Mouse (Mus musculus) intestine, embryonic 16.5 days (tissue): ENCODE results near the gene Srd5a1. TPM values are rescaled to one million over a fixed set of nuclear protein-coding genes. Genes with fewer than 3 reads are reported as not detected.
A peak's percentile ranks its signal among the peaks of the same experiment; 100 is the strongest.

Source experiments
- ATAC-seq: fragments of 200-750 bp; cut with Nextera tagmentation; 2 replicates; pipeline ENCODE4 v1.8.0; 2017; ENCODE audit warnings: moderate TSS enrichment, moderate library complexity
- H3K27ac ChIP-seq: fragments of 300-500 bp; sonication (generic); 2 replicates; pipeline ENCODE4 v1.5.1; 2014; ENCODE audit warnings: mild to moderate bottlenecking, low read length
- H3K27me3 ChIP-seq: fragments of 300-500 bp; sonication (generic); replicated peaks from 2 replicates; pipeline ENCODE4 v1.6.1; 2014; ENCODE audit warnings: low read length, control low read depth, mixed read lengths; ENCODE audit not compliant: control insufficient read depth, insufficient read depth
- H3K36me3 ChIP-seq: fragments of 300-500 bp; sonication (generic); 2 replicates; pipeline ENCODE4 v1.6.1; 2014; ENCODE audit warnings: low read length, control low read depth; ENCODE audit not compliant: control insufficient read depth, insufficient read depth
- H3K4me1 ChIP-seq: fragments of 300-500 bp; sonication (generic); 2 replicates; pipeline ENCODE4 v1.6.1; 2014; ENCODE audit warnings: low read length, control low read depth, mixed read lengths; ENCODE audit not compliant: control insufficient read depth, insufficient read depth
- H3K4me2 ChIP-seq: fragments of 300-500 bp; sonication (generic); 2 replicates; pipeline ENCODE4 v1.6.1; 2014; ENCODE audit warnings: low read depth, low read length, control low read depth
- H3K4me3 ChIP-seq: fragments of 300-500 bp; sonication (generic); 2 replicates; pipeline ENCODE4 v1.5.1; 2014; ENCODE audit warnings: mild to moderate bottlenecking, low read length
- H3K9ac ChIP-seq: fragments of 300-500 bp; sonication (generic); 2 replicates; pipeline ENCODE4 v1.6.1; 2014; ENCODE audit warnings: low read depth, low read length
- H3K9me3 ChIP-seq: fragments of 300-500 bp; sonication (generic); 2 replicates; pipeline ENCODE4 v1.6.1; 2016; ENCODE audit warnings: low read length, control low read depth; ENCODE audit not compliant: control insufficient read depth
- WGBS: fragments of 180-500 bp; shearing (Covaris S2); extraction: QIAGEN DNeasy Blood & Tissue Kit; methylation state at CpG from one replicate; pipeline ENCODE4 v1.1.7; 2014; 5-methylcytosine and 5-hydroxymethylcytosine counted together
- polyA plus RNA-seq: library from polyadenylated mRNA; unstranded; fragments of >200 nt; fragmentation: Nextera tagmentation; extraction: Ambion mirVana; gene quantifications from 2 replicates; pipeline ENCODE4 v1.2.1, GENCODE M21; 2015

Srd5a1 gene
- polyA plus RNA-seq, 1 experiment from 2014 or later = 18.1 TPM

DNA sequence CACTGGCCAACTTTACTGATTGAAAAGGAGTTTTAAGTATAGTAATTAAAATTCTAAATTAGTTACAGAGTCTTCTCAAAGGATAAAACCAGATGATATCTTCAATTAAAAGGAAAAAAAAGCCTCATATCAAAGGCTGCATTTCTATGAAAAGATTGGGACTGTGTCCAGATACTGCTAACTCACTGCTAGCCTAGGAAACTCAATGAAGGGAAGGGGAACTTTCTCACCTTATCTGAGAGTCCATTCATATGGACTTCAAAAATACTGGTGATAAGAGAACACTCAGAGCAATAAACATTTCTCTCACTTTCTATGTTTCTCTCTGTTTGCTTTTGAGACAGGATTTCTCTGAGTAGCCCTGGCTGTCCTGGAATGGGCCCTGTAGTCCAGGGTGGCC, 46.7 kb downstream of the Srd5a1 start:
- no peak overlapping the region for H3K27ac ChIP-seq
- H3K4me2 ChIP-seq = no peak overlapping the region
- H3K9me3 ChIP-seq = no peaks in the 10 kb centered on the region
- no peak overlapping the region for H3K4me3 ChIP-seq
- H3K36me3 ChIP-seq = no peaks in the 10 kb centered on the region
- ATAC-seq = peak; percentile 67
- H3K9ac ChIP-seq = no peak overlapping the region
- peaks cover 10% of the 10 kb centered on the region for H3K4me1 ChIP-seq
- H3K27me3 ChIP-seq = no peaks in the 10 kb centered on the region; the same call in 1 of the 2 replicates

DNA sequence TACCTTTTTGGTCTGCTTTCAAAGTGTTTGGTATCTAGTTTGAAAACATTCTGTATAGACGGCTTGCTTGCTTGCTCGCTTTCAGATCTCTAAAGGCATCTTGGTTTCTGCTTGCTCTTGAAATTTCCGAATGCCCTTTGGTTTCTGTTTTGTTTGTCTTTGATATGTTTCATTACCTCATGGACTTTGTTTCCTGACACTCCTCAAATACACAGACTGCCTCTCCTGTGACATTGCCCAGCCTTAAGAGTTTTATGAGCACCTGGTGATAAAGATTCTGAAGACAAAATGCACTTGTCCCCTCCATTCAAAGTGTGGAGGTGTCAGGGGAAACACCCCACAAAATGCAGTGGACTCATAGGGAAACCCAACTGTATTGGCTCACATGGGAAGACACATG, 47.3 kb downstream of the Srd5a1 start:
- no peaks in the 10 kb centered on the region; the same call in 1 of the 2 replicates for H3K27me3 ChIP-seq
- H3K9me3 ChIP-seq = no peaks in the 10 kb centered on the region
- no peak overlapping the region for H3K9ac ChIP-seq
- peaks cover 10% of the 10 kb centered on the region for H3K4me1 ChIP-seq
- H3K36me3 ChIP-seq = no peaks in the 10 kb centered on the region
- H3K4me3 ChIP-seq = no peak overlapping the region
- no peak overlapping the region for H3K27ac ChIP-seq
- ATAC-seq = peak; percentile 82
- 41% methylated on average over 3 of the region's 3 CpGs for WGBS
- peak overlapping the region; percentile 27; the same call in 1 of the 2 replicates for H3K4me2 ChIP-seq

DNA sequence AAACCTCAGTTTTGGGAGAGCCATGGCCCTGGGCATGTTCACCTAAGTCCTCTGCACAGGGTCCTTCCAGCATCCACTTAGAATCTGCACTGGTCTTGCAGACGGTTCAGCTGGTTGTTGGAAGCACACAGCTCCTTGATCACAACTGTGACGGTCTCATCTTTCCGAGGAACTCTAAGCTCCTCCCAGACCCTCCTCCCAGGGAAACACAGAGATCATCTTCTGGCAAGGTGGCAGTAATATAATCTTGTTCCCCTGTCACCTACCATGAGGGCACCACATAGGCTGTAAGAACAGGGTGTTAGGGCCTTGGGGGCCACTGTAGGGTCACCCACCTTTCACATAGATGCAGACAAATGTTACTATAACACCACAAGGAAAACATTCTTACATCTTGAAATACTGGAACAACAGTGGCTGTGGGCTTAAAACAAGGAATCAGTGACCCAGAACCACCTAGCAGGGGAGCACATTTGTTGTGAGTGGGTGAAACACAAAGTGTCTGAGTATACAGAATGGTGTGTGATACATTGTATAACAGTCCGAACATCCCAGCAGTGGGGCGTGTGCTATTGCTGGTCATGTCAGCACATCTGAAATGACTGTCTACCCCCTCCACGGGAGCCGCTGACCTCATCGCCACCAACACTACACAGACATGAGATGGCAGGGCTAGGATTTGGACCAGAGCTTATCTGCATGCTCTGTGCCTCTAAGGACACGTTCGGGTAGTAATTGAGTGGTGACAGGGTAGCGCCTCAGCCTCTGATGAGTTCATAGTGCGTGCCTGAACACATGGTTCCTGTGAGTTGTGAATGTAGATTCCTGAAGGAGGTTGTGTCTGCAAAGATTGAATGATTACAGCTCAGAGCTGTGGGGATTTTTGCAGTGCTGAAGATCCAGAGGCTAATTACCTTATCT, 48.3 kb downstream of the Srd5a1 start:
- Histone ChIP-seq H3K4me2 (peak overlapping the region; percentile 27), H3K4me1 (peaks cover 10% of the 10 kb centered on the region), H3K36me3 (no peaks in the 10 kb centered on the region), H3K27me3 (no peaks in the 10 kb centered on the region; the same call in 1 of the 2 replicates), H3K27ac (0 out of 2 replicates have a peak overlapping the region, but pooled peaks have one; percentile 17), H3K4me3 (no peak overlapping the region), H3K9ac (no peak overlapping the region), H3K9me3 (no peaks in the 10 kb centered on the region)
- ATAC-seq = peak; percentile 75
- WGBS = 60% methylated on average over 12 of the region's 12 CpGs

DNA sequence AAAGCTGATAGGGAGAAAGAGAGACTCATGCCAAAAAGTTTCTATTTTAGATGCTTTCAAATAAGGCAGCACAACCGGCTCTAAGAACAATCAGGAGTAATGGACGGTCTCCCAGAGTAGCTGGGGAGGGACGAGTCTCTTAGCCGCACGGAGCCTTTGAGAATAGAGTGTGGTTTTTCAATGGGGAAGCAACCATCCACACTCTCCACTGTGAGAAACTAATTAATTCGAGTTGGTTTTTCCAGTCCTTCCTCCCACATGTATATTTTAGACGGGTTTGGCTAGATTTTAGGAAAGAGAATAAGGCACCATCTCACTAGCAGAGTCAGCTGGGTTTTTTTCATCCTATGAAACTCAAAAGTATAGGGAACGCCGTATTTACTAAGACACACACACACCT, 49.2 kb downstream of the Srd5a1 start:
- no peaks in the 10 kb centered on the region for H3K9me3 ChIP-seq
- H3K27me3 ChIP-seq = peaks cover 8% of the 10 kb centered on the region; the same call in 1 of the 2 replicates
- H3K36me3 ChIP-seq = no peaks in the 10 kb centered on the region
- peaks cover 10% of the 10 kb centered on the region for H3K4me1 ChIP-seq
- no peak overlapping the region for H3K9ac ChIP-seq
- no peak for ATAC-seq
- H3K4me2 ChIP-seq = no peak overlapping the region
- no peak overlapping the region for H3K4me3 ChIP-seq
- no peak overlapping the region for H3K27ac ChIP-seq
- 87% methylated on average over 9 of the region's 9 CpGs for WGBS

DNA sequence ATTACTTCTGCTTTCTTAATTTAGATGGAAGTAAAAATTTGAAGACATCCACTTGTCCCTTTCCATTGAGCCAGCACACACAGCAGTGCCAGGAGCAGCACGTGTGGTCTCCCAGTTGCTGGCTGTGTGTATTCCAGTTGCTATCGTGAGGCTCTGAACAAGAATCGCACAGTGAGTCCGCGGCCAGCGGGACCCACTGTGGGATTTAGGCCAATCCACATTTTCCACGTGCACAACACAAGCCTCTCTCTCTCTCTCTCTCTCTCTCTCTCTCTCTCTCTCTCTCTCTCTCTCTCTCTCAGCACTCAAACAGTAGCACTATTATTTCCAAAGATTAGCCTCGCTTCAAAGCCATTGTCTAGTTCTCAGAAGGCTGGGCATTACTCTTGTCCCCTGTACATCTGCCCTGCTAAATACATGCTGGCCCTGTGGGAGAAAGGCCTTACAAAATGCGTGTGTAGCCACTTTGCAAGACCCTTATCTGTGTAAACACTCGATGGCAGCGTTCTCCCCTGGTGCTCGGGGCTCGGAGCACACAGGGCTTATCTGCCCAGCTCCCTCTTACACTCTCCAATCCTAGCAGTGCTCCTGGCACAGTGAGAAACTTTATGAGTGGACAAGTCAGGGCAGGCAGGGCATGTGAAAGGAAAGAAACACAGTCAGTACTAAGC, 51.8 kb downstream of the Srd5a1 start:
- H3K9me3 ChIP-seq = no peaks in the 10 kb centered on the region
- peaks cover 8% of the 10 kb centered on the region; the same call in 1 of the 2 replicates for H3K27me3 ChIP-seq
- H3K4me1 ChIP-seq = peaks cover 10% of the 10 kb centered on the region
- H3K9ac ChIP-seq = no peak overlapping the region
- WGBS = 48% methylated on average over 13 of the region's 13 CpGs
- no peak overlapping the region for H3K4me3 ChIP-seq
- no peak for ATAC-seq
- H3K36me3 ChIP-seq = no peaks in the 10 kb centered on the region
- no peak overlapping the region for H3K4me2 ChIP-seq
- no peak overlapping the region for H3K27ac ChIP-seq

DNA sequence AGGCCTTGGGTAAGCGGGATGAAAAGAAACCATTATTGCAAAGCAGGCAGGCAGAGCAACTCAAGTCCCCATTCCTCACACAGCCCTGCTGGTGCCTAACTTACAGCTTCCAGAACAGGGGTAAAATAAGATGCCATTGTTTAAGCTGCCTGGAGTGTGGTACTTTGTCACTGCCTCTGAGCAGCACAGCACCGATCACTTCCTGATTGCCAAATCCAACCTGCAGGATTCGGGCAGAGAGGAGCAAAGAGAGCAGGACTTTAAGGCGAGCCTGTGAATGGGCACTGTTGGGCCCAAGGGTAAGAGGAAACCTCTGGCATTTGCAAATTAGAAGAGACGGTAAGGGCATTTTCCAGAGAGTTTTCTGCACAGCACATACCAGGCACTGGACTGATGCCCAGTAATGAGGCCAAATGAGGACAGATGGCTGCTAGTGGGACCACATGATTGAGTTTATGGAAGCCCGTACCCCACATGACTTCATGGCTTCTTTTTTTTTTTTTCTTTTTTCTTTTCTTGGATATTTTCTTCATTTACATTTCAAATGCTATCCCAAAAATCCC, 53.1 kb downstream of the Srd5a1 start:
- no peak overlapping the region for H3K4me3 ChIP-seq
- H3K36me3 ChIP-seq = no peaks in the 10 kb centered on the region
- 75% methylated on average over 6 of the region's 6 CpGs for WGBS
- no peak for ATAC-seq
- peaks cover 5% of the 10 kb centered on the region; the same call in 1 of the 2 replicates for H3K4me1 ChIP-seq
- no peak overlapping the region for H3K4me2 ChIP-seq
- no peak overlapping the region for H3K27ac ChIP-seq
- peaks cover 8% of the 10 kb centered on the region; the same call in 1 of the 2 replicates for H3K27me3 ChIP-seq
- no peak overlapping the region for H3K9ac ChIP-seq
- H3K9me3 ChIP-seq = no peaks in the 10 kb centered on the region

DNA sequence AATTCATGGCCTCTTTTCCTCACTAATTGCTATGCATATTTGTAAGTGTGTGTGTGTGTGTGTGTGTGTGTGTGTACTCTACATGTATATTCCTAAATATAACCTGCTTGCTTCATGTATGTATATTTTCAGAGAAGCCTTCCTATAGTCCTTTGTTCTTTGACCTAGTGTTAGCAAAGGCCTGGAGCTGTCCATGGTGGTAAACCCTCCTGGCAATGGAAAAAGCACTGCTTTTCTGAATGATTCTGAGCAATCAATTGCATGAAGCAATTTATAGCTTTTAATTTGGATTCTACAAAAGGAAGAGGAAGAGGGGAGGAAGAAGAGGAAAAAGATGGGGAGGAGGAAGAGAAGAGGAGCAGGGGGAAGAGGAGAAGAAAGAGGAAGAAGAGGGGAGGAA, 54.5 kb downstream of the Srd5a1 start:
- Histone ChIP-seq H3K27ac (no peak overlapping the region), H3K27me3 (peaks cover 8% of the 10 kb centered on the region; the same call in 1 of the 2 replicates), H3K4me1 (no peaks in the 10 kb centered on the region), H3K4me2 (no peak overlapping the region), H3K9ac (no peak overlapping the region), H3K9me3 (no peaks in the 10 kb centered on the region), H3K4me3 (no peak overlapping the region), H3K36me3 (no peaks in the 10 kb centered on the region)
- no peak for ATAC-seq

DNA sequence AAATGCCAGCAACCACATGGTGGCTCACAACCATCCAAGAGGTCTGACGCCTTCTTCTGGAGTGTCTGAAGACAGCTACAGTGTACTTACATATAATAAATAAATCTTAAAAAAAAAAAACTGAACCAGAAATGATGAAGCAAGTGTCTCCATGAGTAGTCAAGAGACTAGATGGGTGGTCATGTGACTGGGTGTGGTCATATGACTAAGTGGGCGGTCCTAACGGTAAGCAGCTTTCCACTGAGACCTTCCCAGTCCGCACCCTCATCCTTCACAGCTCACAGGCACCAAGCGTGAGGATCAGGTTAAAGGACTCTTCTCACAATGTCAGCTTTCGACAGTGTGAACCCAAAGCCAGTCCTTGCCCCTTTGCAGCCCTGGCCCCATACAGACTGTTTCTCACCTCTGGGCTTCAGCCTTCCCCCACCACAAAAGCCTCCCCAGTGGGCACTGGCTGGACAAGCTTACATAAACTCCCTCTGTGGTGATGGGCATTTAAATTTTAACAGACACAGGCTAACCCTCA, 55.2 kb downstream of the Srd5a1 start:
- no peak overlapping the region for H3K27ac ChIP-seq
- no peaks in the 10 kb centered on the region for H3K4me1 ChIP-seq
- H3K4me3 ChIP-seq = no peak overlapping the region
- WGBS = 85% methylated on average over 6 of the region's 6 CpGs
- H3K4me2 ChIP-seq = no peak overlapping the region
- no peak overlapping the region for H3K9ac ChIP-seq
- ATAC-seq = no peak
- no peaks in the 10 kb centered on the region for H3K36me3 ChIP-seq
- no peaks in the 10 kb centered on the region for H3K9me3 ChIP-seq
- peaks cover 8% of the 10 kb centered on the region; the same call in 1 of the 2 replicates for H3K27me3 ChIP-seq

DNA sequence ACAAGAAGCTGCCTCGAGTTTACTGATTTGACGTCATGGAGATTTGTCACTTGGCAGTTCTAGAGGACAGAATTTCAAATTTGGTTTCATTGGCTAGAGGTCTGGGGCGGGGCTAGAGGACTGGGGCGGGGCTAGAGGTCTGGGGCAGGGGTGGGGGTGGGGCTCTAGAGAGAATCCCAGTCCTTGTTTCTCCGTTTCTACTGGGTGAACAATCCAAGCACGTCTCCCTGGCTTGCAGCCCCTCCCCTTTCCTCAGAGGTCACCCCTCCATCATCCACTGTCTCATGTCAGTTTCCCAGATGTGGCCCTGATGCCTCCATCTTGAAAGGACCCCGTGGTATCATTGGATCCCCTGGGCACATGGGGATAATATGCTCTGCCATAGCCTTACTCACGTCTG, 56.2 kb downstream of the Srd5a1 start:
- WGBS = 21% methylated on average over 8 of the region's 8 CpGs
- no peak overlapping the region for H3K4me3 ChIP-seq
- no peaks in the 10 kb centered on the region for H3K36me3 ChIP-seq
- H3K27me3 ChIP-seq = peaks cover 8% of the 10 kb centered on the region; the same call in 1 of the 2 replicates
- H3K9ac ChIP-seq = no peak overlapping the region
- H3K9me3 ChIP-seq = no peaks in the 10 kb centered on the region
- no peak overlapping the region for H3K27ac ChIP-seq
- no peaks in the 10 kb centered on the region for H3K4me1 ChIP-seq
- no peak for ATAC-seq
- no peak overlapping the region for H3K4me2 ChIP-seq
